Mouse (Mus musculus) telencephalon, adult 2 months (tissue): ENCODE data around the gene Chn2.

Source experiments
- DNase-seq: peaks from one replicate; pipeline ENCODE4 v3.0.0-alpha.2; 2011; ENCODE audit warnings: low read depth, low spot score

Gene Chn2

GRCm38 (mm10) chr6:54118395-54118794, 79.0 kb downstream of the Chn2 start:
- DNase-seq: no peak

DNA sequence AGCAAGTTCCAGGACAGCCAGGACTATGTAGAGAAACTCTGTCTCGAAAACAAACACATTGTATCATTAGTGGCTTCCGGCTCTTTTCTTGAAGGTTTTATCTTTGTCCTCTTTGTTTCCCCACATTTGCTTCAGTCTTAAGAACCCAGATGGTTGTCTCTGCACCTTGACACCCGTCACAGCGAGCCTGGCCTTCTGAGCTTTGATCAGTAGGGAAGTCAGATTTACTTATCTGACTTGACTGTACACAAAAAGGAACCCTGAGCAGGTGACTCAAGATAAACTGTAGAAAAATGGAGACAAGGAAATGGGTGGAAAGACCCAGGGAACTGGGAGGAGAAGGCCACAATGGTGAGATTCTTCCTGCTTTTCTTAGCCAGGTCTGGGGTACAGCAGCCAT, 79.5 kb downstream of the Chn2 start:
- DNase-seq: no peak

DNA sequence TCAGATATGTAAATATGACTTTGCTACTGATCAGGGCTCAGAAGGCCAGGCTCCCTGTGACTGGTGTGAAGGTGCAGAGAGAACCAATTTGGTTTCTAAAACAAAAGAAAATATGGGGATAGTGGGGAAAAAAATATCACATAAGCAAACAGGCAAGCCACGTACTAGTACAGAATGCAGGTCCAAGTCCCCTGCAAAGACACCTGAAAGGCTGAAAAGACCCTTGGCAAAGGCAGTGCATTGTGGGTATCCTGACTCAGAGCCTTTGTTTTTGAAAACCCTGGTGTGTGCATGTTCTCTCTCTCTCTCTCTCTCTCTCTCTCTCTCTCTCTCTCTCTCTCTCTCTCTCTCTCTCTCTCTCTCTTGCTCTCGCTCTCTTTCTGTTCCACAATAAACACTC, 80.1 kb downstream of the Chn2 start:
- no peak for DNase-seq

- DNase-seq: peak; percentile 29
Measured at GRCm38 (mm10) chr6:54119885-54120666, 80.7 kb downstream of the Chn2 start.

- DNase-seq: no peak
Measured at GRCm38 (mm10) chr6:54120889-54121288, 81.5 kb downstream of the Chn2 start.

- no peak for DNase-seq
Measured at GRCm38 (mm10) chr6:54124519-54124918, 85.2 kb downstream of the Chn2 start.

GRCm38 (mm10) chr6:54125536-54125935, 86.2 kb downstream of the Chn2 start:
- DNase-seq: no peak

DNA sequence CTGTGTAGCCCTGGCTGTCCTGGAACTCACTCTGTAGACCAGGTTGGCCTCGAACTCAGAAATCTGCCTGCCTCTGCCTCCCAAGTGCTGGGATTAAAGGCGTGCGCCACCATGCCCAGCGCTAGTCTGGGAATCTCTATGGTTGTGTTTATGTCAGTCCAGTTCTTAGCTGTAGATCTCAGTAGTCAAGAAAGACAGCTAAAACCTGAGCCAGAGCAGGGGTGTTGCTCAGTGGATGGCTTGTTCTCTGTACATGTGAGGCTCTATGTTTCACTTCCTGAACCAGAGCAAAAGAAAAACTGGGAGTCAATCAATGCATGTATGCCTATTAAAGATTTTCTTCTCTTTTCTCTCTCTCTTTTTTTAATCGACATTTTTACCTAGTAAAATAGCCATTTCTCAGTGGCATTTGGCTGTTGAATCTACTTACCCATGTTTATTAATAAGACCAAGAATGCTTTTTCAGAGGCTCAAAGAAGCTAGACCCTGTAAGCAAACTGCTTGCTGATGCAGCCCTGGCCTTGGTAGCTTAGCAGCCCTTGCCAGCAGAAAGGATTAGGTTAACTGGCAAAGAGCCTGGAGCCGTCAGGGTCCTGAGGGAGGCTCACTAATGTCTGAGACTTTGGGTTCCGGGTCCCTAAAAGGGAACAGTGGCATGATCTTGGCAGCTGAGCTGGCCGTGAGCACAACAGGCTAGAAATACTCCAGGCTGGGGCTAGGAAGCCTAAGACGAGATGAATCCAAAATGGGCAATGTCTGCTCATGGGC, 87.1 kb downstream of the Chn2 start:
- DNase-seq: peak; percentile 46

- DNase-seq: peak; percentile 32
Measured at GRCm38 (mm10) chr6:54126993-54127697, 87.8 kb downstream of the Chn2 start.

DNA sequence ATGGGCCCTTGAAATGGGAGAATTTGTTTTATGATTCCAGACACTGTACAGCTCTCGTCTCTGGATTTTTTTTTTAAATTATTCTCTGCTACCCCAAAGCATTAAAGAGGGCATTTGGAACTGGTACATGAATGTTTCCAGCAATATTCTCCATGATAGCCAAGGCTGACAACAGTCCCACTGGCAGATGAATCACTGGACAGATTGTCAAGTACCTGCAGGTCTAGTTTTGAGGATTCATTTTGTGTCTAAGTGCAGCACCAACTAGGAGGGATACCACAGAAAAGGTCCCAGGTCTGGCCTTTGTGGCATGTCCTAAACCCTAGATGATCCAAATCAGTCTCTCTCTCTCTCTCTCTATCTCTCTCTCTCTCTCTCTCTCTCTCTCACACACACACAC, 89.3 kb downstream of the Chn2 start:
- no peak for DNase-seq

GRCm38 (mm10) chr6:54129570-54129969, 90.2 kb downstream of the Chn2 start:
- DNase-seq: peak; percentile 72

- no peak for DNase-seq
Measured at GRCm38 (mm10) chr6:54130881-54131280, 91.5 kb downstream of the Chn2 start.

- no peak for DNase-seq
Measured at GRCm38 (mm10) chr6:54132576-54132975, 93.2 kb downstream of the Chn2 start.

DNA sequence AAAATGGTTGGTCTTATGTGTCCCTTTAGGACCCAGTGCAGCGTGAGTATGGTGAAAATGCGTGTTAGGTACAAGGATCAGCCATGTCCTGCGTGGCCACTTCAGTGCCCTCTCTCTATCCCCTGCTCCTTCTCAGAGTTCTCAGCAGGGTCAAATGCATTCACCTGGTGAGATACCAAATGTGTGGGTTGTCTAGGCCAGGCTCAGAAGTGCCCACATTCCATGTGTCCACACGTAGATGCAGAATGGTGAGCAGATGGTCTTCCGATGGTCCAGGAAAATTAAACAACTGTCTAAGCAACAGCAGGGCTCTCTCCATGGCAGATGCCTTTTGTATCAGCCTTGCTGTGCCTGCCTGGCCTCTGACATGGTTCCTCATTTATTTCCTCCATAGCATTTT, 93.9 kb downstream of the Chn2 start:
- DNase-seq: no peak

GRCm38 (mm10) chr6:54138157-54138556, 98.8 kb downstream of the Chn2 start:
- DNase-seq: no peak

DNA sequence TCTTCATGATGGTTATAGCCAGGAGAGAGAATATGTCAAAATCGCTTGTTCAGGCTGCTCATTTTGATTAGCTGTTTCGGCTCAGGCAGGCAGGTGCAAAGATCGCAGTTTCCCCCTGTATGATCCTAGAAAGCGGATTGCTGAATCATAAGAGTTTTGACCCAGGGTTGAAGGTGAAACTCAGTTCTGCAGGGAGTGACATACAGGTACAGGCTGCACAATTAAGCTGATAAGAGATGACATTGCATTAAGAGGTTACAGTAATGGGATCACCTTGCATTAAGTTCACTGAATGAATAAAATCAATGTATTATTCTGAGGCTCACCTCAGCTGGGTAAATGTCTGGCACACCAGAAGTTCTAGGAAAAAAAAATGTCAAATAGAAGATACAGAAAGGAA, 101.1 kb downstream of the Chn2 start:
- no peak for DNase-seq

- DNase-seq: no peak
Measured at GRCm38 (mm10) chr6:54141165-54141564, 101.8 kb downstream of the Chn2 start.

- DNase-seq: no peak
Measured at GRCm38 (mm10) chr6:54142848-54143651, 103.7 kb downstream of the Chn2 start.

GRCm38 (mm10) chr6:54143652-54143960, 104.3 kb downstream of the Chn2 start:
- no peak for DNase-seq

DNA sequence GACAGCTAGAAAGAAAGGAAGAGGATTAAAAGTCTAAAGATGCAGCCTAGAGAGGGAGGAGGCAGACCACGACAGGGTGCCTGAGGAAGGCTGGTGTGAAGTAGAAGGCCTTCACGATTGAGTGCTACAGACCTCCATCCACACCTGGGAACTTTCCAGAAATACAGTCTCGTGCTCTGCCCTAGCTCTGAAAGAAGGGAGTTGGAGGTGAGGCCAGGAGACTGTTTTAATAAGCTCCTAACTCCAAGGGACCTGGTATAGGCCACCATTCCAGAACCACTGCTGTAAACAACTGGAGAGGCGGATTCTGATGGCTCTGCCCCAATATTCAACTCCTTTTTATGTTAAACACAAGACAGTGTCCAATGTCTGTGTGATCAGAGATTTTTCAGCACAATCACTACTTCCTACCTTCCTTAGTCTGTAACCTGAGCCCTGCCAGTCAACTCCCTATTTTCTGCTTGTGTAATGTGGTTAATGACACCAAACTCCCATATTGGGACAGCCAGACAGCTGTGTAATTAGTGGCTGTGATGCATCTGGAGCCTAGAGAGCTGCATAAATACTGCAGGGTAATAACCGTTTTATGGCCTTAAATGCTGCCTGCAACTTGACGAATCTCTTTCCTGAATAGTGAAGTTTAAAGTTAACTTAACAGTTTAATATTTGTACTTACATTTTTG, 109.6 kb downstream of the Chn2 start:
- no peak for DNase-seq

- DNase-seq: no peak
Measured at GRCm38 (mm10) chr6:54150821-54151220, 111.5 kb downstream of the Chn2 start.
